Mouse (Mus musculus) left cerebral cortex, postnatal 25 days (tissue): ENCODE results near the gene Gpr143. TPM values are rescaled to one million over a fixed set of nuclear protein-coding genes. Genes with fewer than 3 reads are reported as not detected.
A peak's percentile ranks its signal among the peaks of the same experiment; 100 is the strongest.
"Not testable (repeated sequence)": the region's sequence is repeated elsewhere in the genome, so short reads cannot be mapped to it uniquely, and the experiment has no call there.

Source experiments
- DNase-seq, 2 experiments: peaks; one replicate each; pipeline ENCODE4 v3.0.0; 2022; ENCODE audit warnings: low spot score in 2 of 2, mixed read lengths in 1 of 2
- intact Hi-C: fragments of 180-260 bp; cut with DNase I; formaldehyde crosslinking; loops from one replicate; pipeline ENCODE4 v1.15.1; 2025
- total RNA-seq, 2 experiments: library from RNA; stranded (reverse); gene quantifications; 2 replicates each; pipeline ENCODE4 v1.2.3; 2021

The Gpr143 gene
- total RNA-seq = under 1 TPM in 1 of 2 experiments, not detected in 1; 0.44 TPM

DNA sequence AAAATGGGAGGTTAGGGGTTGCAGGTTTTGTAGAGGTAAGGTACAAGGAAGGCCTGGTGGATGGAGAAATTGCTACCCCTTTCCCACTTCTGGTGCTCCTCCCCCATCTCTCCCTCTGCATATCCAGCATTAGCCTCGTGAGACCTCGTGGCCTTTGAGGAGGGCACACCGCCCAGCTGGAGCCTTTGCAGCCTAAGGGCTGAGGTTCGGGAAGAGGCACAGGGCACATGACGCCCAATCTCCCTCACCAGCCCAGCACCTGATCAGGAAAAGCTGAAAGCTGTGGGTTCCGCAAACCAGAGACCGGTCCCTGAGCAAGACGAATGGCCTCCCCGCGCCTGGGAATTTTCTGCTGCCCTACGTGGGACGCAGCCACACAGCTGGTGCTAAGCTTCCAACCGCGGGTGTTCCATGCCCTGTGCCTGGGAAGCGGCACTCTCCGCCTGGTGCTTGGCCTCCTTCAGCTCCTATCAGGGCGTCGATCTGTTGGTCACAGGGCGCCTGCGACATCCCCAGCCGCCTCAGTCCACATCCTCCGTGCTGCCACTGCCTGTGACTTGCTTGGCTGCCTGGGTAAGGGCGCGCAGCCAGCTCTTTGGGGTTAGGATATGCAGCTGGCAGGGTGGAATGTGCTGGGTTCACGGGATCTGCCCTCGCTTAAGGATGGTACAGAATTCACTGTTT lies at the start of gene Gpr143:
Gpr143 (plus strand) TSS at position 202 of the 684 bp plus-strand sequence.
- intact Hi-C loops = no loop called here
- DNase-seq = peak in 1 of 2 experiments; percentile 4

DNA sequence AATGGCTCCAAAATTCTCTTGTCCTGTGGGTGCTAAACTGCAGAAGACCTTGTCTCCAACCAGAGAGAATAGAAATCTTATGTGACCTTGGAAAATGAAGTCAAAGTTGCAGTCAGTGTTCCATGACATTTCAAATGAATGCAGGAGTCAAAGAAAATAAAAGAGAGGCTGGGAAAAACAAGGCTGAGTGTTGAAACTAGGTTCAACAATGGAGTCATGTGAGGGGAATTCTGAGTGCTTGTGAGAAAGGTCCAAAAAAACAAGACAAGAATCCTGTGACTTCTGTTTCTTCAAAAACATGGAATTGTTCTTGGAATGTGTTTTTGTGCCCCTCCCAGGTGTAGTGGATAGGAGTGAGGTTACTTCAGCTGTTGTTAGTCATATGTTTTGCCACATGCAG lies 46.4 kb upstream of the Gpr143 start:
- intact Hi-C loops = no loop called here
- no peak for DNase-seq

DNA sequence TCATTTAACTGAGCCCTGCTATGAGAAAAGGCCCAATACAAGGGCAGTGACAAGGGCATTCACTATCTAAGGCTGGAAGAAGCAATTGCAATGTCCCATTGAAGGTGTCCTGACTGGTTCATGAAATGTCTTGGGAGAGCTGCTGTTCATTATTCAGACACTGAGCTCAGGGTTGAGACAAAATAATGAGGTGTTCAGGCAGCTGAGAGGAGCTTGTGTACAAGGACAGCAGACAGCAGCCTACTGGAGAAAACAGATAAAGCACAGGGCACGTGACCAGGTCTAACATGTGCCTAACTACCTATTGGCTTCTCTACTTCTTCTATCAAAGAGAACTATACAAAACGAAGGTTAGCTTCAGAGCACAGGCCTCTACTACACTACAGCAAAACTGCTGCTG lies 43.5 kb upstream of the Gpr143 start:
- intact Hi-C loops = no loop called here
- DNase-seq = no peak

DNA sequence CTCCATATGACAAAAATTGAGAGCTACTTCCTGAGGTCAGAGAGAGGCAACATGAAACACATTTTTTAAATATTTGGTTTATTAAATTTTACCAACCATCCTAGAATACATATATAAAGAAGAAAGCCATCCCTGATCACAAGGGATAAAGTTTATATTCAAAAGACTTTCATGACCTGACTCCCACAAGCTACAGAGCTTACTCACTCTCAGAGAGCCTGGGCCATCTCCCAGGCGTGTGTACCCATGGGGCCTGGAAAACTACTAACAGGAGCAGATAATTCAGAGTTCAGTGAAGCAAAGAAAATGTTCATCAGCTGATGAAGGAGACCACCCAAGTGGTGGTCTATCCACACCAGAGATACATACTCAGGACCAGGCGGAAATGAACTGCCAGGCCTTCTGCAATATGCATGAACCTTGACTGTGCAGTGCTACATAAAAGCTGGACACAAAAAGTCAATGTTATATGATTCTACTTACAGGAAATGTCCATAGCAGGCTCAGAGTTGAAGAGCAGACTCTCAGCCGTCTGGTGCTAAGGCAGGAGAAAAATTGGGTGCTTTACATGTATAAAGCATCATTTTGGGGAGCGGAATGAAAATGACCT lies 42.9 kb upstream of the Gpr143 start:
- no peak for DNase-seq
- intact Hi-C loops = no loop called here

DNA sequence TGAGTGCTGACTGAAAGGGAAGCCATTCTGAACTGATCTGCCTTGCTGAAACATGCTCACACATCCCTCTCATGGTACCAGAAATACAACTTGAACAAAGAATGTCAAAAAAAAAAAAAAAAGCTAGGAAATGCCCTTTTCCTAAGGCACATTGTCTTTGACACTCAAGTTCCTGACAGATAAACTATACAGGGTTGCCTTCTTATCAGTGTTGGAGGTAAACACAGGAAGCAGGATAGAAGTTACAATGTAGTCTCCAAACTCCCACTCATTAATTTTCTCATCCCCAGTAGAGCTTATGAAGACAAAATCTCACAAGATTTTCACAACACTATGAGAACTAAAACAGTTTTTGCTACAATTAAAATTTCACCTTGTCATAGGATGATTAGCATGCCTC lies 38.1 kb upstream of the Gpr143 start:
- DNase-seq = no peak
- intact Hi-C loops = no loop called here

DNA sequence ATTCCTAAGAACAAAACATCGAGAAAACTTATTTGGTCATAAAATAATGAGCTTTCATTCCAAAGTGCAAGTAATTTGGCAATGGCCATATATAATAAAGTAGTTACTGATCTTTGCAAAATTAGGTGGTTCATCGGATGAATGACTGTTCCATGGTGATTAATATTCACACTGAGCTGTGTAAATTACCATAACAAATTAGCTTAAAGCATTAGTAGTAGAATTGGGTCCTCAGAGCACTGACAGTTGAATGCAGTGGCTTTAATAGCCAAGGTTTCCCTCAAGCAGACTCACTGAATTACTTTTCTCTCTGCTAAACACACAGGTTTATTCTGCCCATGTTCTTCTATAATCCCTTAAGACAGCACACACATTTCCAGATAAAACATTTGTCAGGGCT lies 35.8 kb upstream of the Gpr143 start:
- intact Hi-C loops = no loop called here
- DNase-seq = no peak

DNA sequence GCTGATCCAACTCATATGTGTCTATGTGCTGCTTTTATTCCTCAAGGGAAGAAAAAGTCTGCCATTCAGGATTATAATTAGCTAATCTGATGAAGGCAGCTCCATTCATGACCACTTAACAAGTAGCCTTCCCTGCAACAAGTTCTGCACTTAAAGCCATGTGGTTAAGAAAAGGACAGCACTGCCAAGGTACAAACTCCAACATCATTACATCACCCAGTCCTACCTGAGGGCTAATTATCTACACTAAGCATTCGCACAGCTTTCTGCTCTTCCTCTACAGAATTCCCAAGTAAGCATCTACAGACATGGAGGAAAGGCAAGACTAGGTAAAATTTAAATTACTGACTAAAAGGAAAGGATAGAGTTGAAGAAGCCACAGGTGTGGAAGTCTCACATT lies 25.9 kb upstream of the Gpr143 start:
- no peak for DNase-seq
- intact Hi-C loops = no loop called here

DNA sequence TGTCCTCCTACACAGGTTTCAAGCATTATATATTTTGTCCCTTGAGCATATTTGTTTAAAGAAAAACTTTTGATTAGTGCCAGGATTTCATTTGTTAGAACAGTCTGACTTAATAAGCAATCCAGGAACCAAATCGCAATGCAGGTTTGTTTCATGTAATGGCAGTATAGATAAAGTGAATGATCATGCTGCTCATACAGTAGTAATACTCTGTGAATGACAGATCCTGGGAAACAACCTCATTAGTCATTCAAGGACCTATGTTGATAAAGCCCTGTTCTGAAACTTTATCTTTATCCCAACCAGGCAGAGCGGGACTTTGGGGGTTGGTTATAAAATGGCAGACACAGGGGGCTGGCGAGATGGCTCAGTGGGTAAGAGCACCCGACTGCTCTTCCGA lies 25.4 kb upstream of the Gpr143 start:
- intact Hi-C loops = no loop called here
- DNase-seq = no peak

DNA sequence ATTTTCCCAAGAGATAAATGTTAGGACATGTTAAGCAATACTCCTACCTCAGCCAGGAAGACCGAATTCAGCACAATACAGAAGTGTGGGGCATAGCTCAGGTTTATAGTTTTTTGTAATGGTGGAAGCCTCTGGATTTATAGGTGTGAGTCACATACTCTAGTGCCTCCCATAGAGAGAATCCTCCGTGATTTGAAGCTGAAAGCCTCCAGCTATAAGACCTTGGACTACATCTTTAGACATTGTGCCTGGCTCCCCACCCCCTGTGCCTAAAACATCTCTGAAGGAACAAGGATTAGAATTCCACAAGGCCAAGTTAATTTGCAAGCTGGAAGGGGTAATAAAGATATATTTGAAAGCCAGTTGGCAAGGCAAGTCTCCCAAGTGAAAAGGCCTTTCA lies 19.3 kb upstream of the Gpr143 start:
- intact Hi-C loops = no loop called here
- DNase-seq = no peak

DNA sequence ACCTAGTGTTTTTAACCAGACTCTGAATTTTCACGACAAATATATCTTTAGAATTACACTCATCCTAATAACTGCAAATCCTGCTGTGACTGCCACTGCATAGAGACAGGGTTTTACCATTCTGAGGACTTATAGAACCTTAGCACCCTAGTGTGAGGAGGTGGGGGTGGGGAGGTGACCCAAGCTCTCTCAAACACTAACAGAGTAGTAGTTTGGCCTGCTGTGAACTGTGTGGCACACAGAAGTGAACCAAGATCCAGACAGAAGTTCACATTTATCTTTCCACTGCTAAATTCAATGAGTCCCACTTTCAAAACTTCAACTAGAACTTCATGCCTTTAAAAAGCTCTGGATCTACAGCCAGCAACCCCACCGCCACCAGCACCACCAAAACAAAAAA lies 18.9 kb upstream of the Gpr143 start:
- no peak for DNase-seq
- intact Hi-C loops = no loop called here

DNA sequence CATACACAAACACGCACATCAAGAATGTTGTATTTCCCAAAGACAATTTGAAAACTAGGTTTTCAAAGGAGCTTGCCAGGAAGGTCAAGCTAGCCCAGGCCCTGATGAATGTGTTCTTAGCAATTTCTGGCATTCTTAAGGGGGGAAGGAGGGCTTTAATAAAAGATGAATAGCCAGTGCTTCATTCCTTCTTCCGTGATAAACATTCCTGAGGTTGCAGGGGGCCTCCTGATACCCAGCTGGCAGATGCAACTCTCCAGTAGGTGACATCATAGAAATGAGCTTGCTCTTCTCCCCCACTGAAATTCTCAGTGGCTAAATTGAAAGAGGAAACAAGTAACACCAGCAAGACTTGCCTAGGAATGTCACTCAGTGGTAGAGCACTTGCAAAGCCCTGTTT lies 17.6 kb upstream of the Gpr143 start:
- intact Hi-C loops = no loop called here
- no peak for DNase-seq

DNA sequence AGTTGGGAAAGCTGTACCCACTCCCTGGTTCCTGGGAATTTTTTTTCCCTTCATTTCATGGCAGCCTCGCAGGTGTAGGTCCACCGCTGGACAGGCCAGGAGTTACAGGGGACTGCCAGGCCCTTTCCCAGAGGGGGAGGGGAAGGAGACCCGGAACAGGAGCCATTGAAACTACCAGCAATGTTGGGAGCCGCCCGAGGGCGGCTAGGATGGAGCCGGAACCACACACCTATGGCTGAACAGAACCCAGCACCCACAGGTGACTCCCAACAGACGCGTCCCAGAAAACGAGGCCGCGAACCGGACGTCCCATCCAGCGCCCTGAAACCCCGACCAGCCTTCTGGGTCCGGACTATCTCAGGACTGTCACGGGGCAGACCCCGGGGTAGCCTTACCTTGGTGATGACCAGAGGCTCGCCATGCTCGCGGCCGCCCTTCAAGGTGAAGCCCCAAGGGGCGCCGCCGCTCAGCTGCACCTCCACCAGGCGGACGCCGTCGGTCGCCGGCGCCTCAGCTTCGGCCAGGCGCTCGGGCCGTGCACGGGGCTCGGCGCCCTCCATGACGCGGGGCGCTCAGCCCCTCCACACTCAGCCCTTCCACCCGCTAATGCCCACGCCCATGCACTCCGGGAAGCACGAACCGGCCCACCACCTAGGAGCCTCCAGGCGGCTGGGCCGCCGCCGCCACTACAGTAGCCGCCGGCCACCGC lies 12.7 kb upstream of the Gpr143 start, which contains the start of gene Shroom2:
Shroom2 (minus strand) TSS at position 575 of the 709 bp plus-strand sequence.
- no peak for DNase-seq
- intact Hi-C loops = no loop called here

DNA sequence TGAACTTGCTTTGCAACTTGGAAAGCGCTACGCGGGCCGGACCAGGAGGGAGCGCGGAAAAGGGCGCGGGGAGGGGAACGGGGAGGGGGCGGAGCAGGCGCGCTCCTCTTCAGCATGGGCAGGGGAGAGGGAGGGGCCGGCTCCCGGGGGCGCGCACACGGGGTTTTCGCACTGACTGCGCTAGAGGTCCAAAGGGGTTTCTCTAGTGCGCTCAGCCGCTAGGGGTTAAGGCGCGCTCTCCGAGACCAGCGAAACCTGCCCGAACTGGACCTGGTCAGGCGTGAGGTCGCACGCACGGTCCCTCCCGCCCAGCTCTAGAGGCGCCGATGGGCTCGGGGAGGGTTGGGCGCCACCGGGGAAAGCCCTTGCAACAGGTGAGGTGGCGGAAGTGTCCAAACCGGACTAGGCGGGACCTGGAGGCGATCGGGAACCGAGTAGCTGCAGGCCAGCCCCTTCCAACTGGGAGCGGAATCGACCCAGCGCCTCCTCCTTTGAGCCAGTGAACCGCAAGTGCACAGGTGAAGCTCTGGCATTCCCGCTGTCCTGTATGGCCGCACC lies 12.0 kb upstream of the Gpr143 start:
- intact Hi-C loops = no loop called here
- peak in 1 of 2 experiments; percentile 2 for DNase-seq

DNA sequence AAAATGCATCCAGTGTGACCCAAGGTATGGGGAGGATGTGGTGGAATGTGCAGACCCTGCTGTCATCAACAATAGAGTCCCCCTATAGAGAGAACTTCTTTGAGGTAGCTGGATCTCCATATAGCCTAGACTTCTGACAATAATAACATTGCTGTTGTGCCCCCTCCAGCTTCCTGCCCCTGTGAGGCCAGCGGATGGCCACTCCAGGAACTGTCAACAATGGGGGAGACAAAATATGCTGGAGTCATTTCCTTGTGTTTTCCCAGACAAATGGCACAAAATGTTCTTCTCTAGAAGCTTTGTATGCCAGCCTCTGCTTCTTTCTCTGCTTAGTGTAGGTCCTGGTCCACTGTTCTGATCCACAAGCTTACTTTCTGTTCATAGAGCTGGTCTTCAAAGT lies 6.4 kb downstream of the Gpr143 start:
- DNase-seq = no peak
- intact Hi-C loops = no loop called here

DNA sequence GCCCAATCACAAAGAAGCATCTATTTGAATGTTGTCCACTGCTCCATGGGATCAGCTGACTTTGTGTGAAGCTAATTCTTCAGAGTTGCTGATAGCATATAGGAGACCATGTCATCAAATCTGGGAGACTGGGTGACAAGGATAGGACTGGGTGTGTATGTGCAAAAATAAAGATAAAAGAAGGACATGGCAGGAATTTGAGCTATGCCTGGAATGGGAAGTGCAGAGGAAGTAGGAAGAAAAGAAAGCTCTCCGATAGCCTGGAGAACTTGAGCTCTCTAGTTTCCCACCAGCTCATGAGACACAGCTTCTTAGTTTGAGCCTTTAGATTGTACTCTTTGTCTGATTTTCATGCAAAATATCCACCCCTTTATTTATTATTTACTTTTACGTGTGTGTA lies 6.9 kb downstream of the Gpr143 start:
- intact Hi-C loops = no loop called here

DNA sequence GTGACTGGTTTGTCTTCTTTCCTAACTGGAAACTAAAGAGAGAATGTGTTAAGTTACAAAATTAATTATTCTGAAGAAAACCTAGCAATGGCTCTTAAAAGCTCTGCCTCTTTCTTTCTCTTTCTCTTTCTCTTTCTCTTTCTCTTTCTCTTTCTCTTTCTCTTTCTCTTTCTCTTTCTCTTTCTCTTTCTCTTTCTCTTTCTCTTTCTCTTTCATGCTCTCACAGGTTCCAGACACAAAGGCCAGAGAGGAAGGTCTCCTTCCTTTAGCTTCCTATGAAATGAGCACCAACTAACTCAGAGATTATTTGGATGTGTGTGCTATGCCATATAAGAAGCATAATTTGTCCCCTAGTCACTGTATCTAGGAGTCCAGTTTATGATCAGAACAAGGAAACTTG lies 23.6 kb downstream of the Gpr143 start:
- intact Hi-C loops = no loop called here

More for the DNA sequence above, 6.9 kb downstream of the Gpr143 start:
- no peak for DNase-seq

DNA sequence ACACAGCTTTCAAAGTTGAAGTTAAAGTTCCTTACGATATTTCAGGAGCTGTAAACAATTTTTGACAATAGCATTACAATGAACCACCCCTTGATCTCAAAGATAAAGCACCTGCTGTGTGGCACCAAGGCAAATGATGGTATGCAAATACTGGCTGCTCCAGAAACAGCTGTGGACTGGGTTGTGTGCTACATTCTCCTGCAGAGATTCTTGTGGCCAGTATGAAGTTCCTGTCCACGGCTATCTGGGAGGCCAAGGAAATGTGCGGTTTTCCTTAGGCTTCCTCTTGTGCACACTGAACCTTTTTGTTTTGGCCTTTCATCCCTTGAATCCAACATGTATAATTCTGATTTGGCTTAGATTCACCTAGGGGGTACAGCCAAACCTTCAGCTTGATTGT lies 31.6 kb downstream of the Gpr143 start:
- no peak for DNase-seq
- intact Hi-C loops = no loop called here

More for the DNA sequence above, 23.6 kb downstream of the Gpr143 start:
- DNase-seq = no peak

DNA sequence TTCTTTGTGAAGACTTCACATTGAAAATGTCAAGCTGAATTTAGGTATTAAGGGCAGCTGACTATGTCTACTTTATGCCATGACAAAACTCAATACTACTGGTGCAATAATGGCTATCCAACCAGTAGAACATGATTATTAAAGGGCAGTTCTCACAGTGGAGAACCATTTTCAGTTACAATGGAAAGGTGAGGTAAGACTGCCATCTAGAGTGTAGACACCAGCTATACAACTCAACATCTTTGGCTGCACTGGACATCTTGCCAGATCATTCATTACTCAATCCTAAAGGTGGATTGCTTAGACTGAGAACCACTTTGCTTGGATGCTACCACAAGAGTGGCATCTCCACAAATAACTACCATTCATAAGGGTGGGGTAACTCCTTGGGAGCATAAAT lies 37.3 kb downstream of the Gpr143 start:
- peak in 1 of 2 experiments; percentile 5 for DNase-seq
- intact Hi-C loops = loop anchor here (1.0 to 5.0 kb wide), 2 partner anchors 114 to 202 kb away; no protein-coding TSS in a partner anchor

DNA sequence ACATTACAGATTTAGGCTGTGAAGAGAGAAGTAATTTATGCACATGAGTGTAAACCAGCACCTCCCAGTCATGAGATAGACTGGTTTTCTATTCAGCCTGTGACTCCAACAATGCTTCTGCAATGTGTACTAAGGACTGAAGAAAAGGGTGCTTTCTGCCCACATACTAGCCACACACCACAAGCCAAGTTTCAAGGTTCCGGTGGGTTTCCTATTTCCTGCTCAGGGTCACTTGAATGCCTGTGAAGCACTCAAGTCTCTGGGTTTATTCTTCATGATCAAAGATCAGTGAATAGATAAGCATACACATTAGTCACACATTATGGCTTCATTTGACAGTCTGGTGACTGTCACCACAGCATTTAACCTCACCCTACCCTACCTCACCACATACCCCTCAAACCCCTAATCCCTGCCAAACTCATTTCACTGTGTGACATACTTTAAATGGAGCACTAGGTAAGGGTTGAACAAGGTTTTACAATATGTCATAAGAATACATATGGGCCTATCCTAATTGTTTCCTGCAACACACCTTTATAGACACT lies 49.4 kb downstream of the Gpr143 start:
- intact Hi-C loops = loop anchor here (10.0 kb wide), 1 partner anchor 566 kb away; no protein-coding TSS in a partner anchor
- DNase-seq = not testable (repeated sequence)

DNA sequence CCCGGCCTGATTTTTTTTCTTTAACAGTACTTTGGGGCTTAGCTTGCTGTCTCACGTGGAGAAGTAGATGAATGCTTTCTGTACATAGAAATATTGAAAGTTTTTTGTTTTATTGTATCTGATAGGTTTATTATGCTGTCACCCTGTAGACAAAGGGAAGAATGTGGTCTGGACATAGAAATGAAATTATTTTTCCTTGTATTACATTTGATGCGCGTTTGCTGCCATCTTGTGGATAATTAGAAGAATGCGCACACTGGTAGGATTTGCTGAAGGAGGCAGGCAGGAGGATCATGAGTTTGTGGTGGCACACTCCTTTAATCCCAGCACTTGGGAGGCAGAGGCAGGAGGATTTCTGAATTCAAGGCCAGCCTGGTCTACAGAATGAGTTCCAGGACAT lies 53.2 kb downstream of the Gpr143 start:
- peak; percentile 22 to 37 for DNase-seq
- intact Hi-C loops = loop anchor here (10.0 kb wide), 1 partner anchor 570 kb away; no protein-coding TSS in a partner anchor
